Mouse (Mus musculus) retina, postnatal 7 days (tissue): Measurements from ENCODE around the gene Carhsp1.

Experiments used
- DNase-seq: peaks from one replicate; pipeline ENCODE4 v3.0.0-alpha.2; 2012; ENCODE audit warnings: low read depth, low spot score

The Carhsp1 gene

GRCm38 (mm10) chr16:8639466-8640191 is 32.3 kb downstream of the Carhsp1 start:
- no peak for DNase-seq

GRCm38 (mm10) chr16:8638131-8638530 is 33.8 kb downstream of the Carhsp1 start:
- DNase-seq, result no peak

- DNase-seq, result peak; percentile 80
Observed at GRCm38 (mm10) chr16:8637217-8638051, 34.5 kb downstream of the Carhsp1 start, which contains the start of the genes Pmm2 and Tmem186. TSS of gene Pmm2 (plus strand) at chr16:8637674. TSS of gene Tmem186 (minus strand) at chr16:8637712.

GRCm38 (mm10) chr16:8636867-8637216 is 35.1 kb downstream of the Carhsp1 start:
- DNase-seq, result no peak

- DNase-seq, result no peak
Observed at GRCm38 (mm10) chr16:8631428-8631827, 40.5 kb downstream of the Carhsp1 start.

DNA sequence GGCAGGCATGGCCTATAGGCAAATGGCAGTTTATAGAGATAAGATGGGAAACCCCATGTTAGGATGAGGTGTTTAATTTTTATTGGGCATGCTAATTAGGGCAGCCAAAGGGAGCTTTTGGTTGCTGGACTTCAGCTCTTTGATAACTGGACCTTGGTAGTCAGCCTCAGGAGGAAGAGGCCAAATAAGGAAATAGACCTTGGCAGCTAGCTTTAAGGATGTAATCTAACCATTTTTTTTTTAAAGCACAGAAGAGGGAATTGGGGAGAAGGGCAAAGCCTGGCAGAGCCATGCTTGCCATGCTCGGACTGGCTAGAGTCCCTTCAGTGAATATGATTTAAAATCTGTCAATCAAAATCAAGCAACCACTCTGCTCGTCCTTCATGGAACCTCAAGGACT is 41.5 kb downstream of the Carhsp1 start:
- DNase-seq, result no peak

- no peak for DNase-seq
Observed at GRCm38 (mm10) chr16:8620315-8621115, 51.4 kb downstream of the Carhsp1 start.

DNA sequence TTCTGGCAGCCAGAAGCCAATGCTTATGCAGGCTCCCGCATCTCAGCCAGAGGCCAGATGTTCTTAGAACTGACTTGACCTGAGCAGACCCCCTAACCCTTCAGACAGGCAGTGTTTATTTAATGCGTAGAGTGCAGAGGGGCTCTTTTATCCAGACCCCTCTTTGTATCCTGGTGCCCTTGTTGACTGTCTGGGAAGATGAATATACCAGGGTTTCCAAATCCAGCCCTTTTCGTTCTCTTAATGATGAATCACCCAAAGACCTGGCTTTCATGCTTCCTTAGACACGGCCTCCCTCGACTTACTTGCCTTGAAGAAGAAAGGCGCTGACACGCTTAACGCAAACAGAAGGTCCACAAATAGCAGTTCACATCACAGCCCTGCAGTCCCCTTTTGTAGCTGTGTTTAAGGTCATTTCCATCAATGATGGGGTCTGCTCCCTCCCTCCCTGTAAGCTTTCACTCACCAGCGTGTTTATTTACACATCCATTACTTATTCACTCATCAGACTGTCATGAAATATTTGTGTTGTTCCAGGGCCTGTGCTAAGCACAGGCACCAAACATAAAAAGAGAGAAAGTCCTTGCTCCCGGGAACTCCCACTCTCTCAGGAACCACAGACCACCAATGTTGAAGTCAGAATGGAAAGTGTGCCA is 52.2 kb downstream of the Carhsp1 start:
- DNase-seq, result no peak

DNA sequence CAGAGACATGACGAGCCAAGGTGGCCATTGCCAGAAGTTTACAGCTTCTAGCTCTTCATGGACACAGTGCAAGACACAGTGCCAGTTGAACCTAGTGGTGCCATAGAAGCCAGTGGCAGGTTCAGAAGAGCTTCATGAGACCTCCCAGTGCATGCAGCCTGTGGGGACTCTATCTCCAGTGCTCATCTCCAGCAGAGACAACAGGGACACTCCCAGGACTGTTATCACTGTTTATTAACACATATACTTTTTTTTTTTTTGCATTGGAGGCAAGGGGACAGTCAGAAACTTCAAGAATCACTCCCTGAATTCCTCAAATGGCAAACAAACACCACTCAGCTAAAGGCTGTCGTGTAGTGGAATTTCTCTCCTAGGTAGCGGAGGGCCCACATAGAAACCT is 58.5 kb downstream of the Carhsp1 start:
- DNase-seq, result no peak

- DNase-seq, result no peak
Observed at GRCm38 (mm10) chr16:8613039-8613438, 58.9 kb downstream of the Carhsp1 start.

GRCm38 (mm10) chr16:8612214-8613005 is 59.5 kb downstream of the Carhsp1 start:
- DNase-seq, result no peak

DNA sequence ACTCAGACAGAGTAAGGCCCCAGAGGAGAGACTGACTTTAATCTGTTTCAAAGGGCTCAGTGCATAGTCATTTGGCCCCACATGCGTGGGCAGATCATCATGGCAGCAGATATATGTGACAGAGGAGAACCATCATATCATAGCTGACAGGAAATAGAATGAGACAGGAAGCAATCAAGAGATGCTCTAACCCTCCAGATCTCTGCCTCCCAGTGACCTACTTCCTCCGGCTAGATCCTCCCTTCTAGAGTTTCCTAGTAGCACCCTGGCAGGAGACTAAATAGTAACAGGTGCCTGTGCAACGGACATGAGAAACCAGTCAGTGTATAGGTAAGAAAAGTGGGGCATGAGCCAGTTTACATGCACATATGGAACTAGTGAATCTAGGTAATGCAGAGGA is 61.6 kb downstream of the Carhsp1 start:
- no peak for DNase-seq
